Mouse (Mus musculus) liver, embryonic 16.5 days (tissue): ENCODE measurements around the gene Gm10912. TPM values are rescaled to one million over a fixed set of nuclear protein-coding genes. Genes with fewer than 3 reads are reported as not detected.

ENCODE experiments used
- polyA plus RNA-seq: library from polyadenylated mRNA; unstranded; fragments of >200 nt; fragmentation: Nextera tagmentation; extraction: Ambion mirVana; gene quantifications from 2 replicates; pipeline ENCODE4 v1.2.1, GENCODE M21; 2015

The Gm10912 gene
- polyA plus RNA-seq, 1 experiment from 2014 or later: 0.21 TPM

Other genes starting within 250 kb of the Gm10912 start
- gene Lmo2, start 107.8 kb upstream of the Gm10912 start, polyA plus RNA-seq: 126 and 128 TPM in 2 replicates
- gene Fbxo3, start 38.1 kb upstream of the Gm10912 start, polyA plus RNA-seq: 46.9 and 53.9 TPM in 2 replicates
- 1.1 and 1.8 TPM in 2 replicates for gene 4931422A03Rik, start 37.5 kb upstream of the Gm10912 start, polyA plus RNA-seq
- not detected in 2 replicates for gene Gm10799, start 2.7 kb downstream of the Gm10912 start, polyA plus RNA-seq
- gene Cd59b, start 4.0 kb downstream of the Gm10912 start, polyA plus RNA-seq: 9.7 and 11.0 TPM in 2 replicates
- 101 and 109 TPM in 2 replicates for gene Cd59a, start 30.0 kb downstream of the Gm10912 start, polyA plus RNA-seq
- gene A930018P22Rik, start 56.9 kb downstream of the Gm10912 start, polyA plus RNA-seq: 0.35 and 0.56 TPM in 2 replicates